Mouse (Mus musculus) ES-CJ7 (cell line): ENCODE results near the gene Cds1.
A peak's percentile ranks its signal among the peaks of the same experiment; 100 is the strongest.

Source experiments
- DNase-seq: peaks from one replicate; pipeline ENCODE4 v3.0.0; 2011; ENCODE audit warnings: low read depth, low spot score

Gene Cds1

GRCm38 (mm10) chr5:101775262-101775661, 10.3 kb downstream of the Cds1 start:
- DNase-seq = no peak

- no peak for DNase-seq
These were observed 11.6 kb downstream of the Cds1 start for GRCm38 (mm10) chr5:101776528-101776927.

GRCm38 (mm10) chr5:101779376-101779863, 14.5 kb downstream of the Cds1 start:
- DNase-seq = no peak

GRCm38 (mm10) chr5:101780918-101781317, 16.0 kb downstream of the Cds1 start:
- no peak for DNase-seq

- no peak for DNase-seq
These were observed 19.4 kb downstream of the Cds1 start for GRCm38 (mm10) chr5:101784328-101784727.

- no peak for DNase-seq
These were observed 19.9 kb downstream of the Cds1 start for GRCm38 (mm10) chr5:101784787-101785186.

- DNase-seq = no peak
These were observed 21.1 kb downstream of the Cds1 start for GRCm38 (mm10) chr5:101785921-101786614.

GRCm38 (mm10) chr5:101789770-101790169, 24.8 kb downstream of the Cds1 start:
- no peak for DNase-seq

GRCm38 (mm10) chr5:101790560-101790959, 25.6 kb downstream of the Cds1 start:
- DNase-seq = peak; percentile 9

- DNase-seq = no peak
These were observed 27.7 kb downstream of the Cds1 start for GRCm38 (mm10) chr5:101792665-101793064.

- no peak for DNase-seq
These were observed 37.0 kb downstream of the Cds1 start for GRCm38 (mm10) chr5:101801891-101802290.

GRCm38 (mm10) chr5:101802358-101803022, 37.6 kb downstream of the Cds1 start:
- DNase-seq = no peak

GRCm38 (mm10) chr5:101811296-101812169, 46.6 kb downstream of the Cds1 start:
- peak; percentile 38 for DNase-seq

- DNase-seq = no peak
These were observed 51.9 kb downstream of the Cds1 start for GRCm38 (mm10) chr5:101816822-101817221.

- no peak for DNase-seq
These were observed 54.3 kb downstream of the Cds1 start for GRCm38 (mm10) chr5:101819216-101819615.

- no peak for DNase-seq
These were observed 54.9 kb downstream of the Cds1 start for GRCm38 (mm10) chr5:101819844-101820243.

- no peak for DNase-seq
These were observed 56.1 kb downstream of the Cds1 start for GRCm38 (mm10) chr5:101821052-101821451.

- no peak for DNase-seq
These were observed 56.8 kb downstream of the Cds1 start for GRCm38 (mm10) chr5:101821491-101822310.

GRCm38 (mm10) chr5:101822311-101822670, 57.4 kb downstream of the Cds1 start:
- DNase-seq = peak; percentile 51

GRCm38 (mm10) chr5:101825111-101825911, 60.4 kb downstream of the Cds1 start:
- peak; percentile 46 for DNase-seq
